Mouse (Mus musculus) midbrain, postnatal 0 days (tissue): ENCODE measurements around the gene Pcbp4. TPM values are rescaled to one million over a fixed set of nuclear protein-coding genes. Genes with fewer than 3 reads are reported as not detected.
A peak's percentile ranks its signal among the peaks of the same experiment; 100 is the strongest.

Source experiments
- ATAC-seq: fragments of 200-750 bp; cut with Nextera tagmentation; 2 replicates; pipeline ENCODE4 v1.8.0; 2017; ENCODE audit warnings: moderate number of reproducible peaks, mild to moderate bottlenecking, moderate TSS enrichment, moderate library complexity; ENCODE audit not compliant: low FRiP score
- DNase-seq: peaks from one replicate; pipeline ENCODE4 v3.0.0-alpha.2; 2015; ENCODE audit warnings: low spot score
- H3K27ac ChIP-seq: fragments of 300-500 bp; sonication (generic); 2 replicates; pipeline ENCODE4 v1.5.1; 2014; ENCODE audit warnings: low read depth, mild to moderate bottlenecking, low read length, mixed read lengths
- H3K27me3 ChIP-seq: fragments of 300-500 bp; sonication (generic); 2 replicates; pipeline ENCODE4 v1.6.1; 2014; ENCODE audit warnings: low read length, control low read depth, mixed read lengths; ENCODE audit not compliant: insufficient read depth
- H3K36me3 ChIP-seq: fragments of 300-500 bp; sonication (generic); 2 replicates; pipeline ENCODE4 v1.6.1; 2014; ENCODE audit warnings: low read length, control low read depth, mixed read lengths; ENCODE audit not compliant: insufficient read depth
- H3K4me1 ChIP-seq: fragments of 300-500 bp; sonication (generic); 2 replicates; pipeline ENCODE4 v1.6.1; 2014; ENCODE audit warnings: mild to moderate bottlenecking, control low read depth, antibody characterized with exemption, low read length, mixed read lengths; ENCODE audit not compliant: insufficient read depth
- H3K4me2 ChIP-seq: fragments of 300-500 bp; sonication (generic); 2 replicates; pipeline ENCODE4 v1.6.1; 2014; ENCODE audit warnings: low read depth, mild to moderate bottlenecking, low read length, mixed read lengths; ENCODE audit not compliant: poor library complexity, severe bottlenecking
- H3K4me3 ChIP-seq: fragments of 300-500 bp; sonication (generic); 2 replicates; pipeline ENCODE4 v1.5.1; 2014; ENCODE audit warnings: low read depth, mild to moderate bottlenecking, low read length, moderate library complexity
- H3K9ac ChIP-seq: fragments of 300-500 bp; sonication (generic); replicated peaks from 2 replicates; pipeline ENCODE4 v1.6.1; 2014; ENCODE audit warnings: mild to moderate bottlenecking, low read length, moderate library complexity, mixed read lengths; ENCODE audit not compliant: poor library complexity, severe bottlenecking
- H3K9me3 ChIP-seq: fragments of 300-500 bp; sonication (generic); 2 replicates; pipeline ENCODE4 v1.6.1; 2016; ENCODE audit warnings: low read length, control low read depth
- CTCF ChIP-seq: IDR thresholded peaks from 2 replicates; pipeline ENCODE4 v1.5.1; 2016; ENCODE audit warnings: antibody characterized with exemption, mild to moderate bottlenecking
- WGBS: fragments of 180-500 bp; shearing (Covaris S2); extraction: QIAGEN DNeasy Blood & Tissue Kit; methylation state at CpG from one replicate; pipeline ENCODE4 v1.1.7; 2014; 5-methylcytosine and 5-hydroxymethylcytosine counted together
- polyA plus RNA-seq: library from polyadenylated mRNA; unstranded; fragments of >200 nt; fragmentation: Nextera tagmentation; extraction: Ambion mirVana; gene quantifications from 2 replicates; pipeline ENCODE4 v1.2.1, GENCODE M21; 2015
- total RNA-seq: library from RNA; depleted of rRNA; stranded (reverse); fragments of >200 nt; gene quantifications from 2 replicates; pipeline ENCODE4 v1.2.3, GENCODE M21; 2014

Pcbp4 gene
- total and polyA plus RNA-seq, 2 experiments from 2014 or later, result 242 to 543 TPM

GRCm38 (mm10) chr9:106476924-106477484 is 23.9 kb downstream of the Pcbp4 start, which contains the start of gene Parp3:
TSS of gene Parp3 (minus strand) at chr9:106476949.
- Histone ChIP-seq H3K9me3 (no peaks in the 10 kb centered on the region), H3K27me3 (no peaks in the 10 kb centered on the region), H3K4me3 (peak within 1 kb of the TSS; percentile 58), H3K4me1 (peaks cover 5% of the 10 kb centered on the region; the same call in 1 of the 2 replicates), H3K9ac (peak within 1 kb of the TSS; percentile 62), H3K27ac (peak within 1 kb of the TSS; percentile 21), H3K36me3 (peaks cover 12% of the 10 kb centered on the region), H3K4me2 (peak within 1 kb of the TSS; percentile 61)
- peak; percentile 99 for TF ChIP-seq CTCF
- WGBS, result under 1% methylated on average over 41 of the region's 41 CpGs
- ATAC-seq, result peak; percentile 98
- peak; percentile 100 for DNase-seq

GRCm38 (mm10) chr9:106477649-106478048 is 24.6 kb downstream of the Pcbp4 start:
- Histone ChIP-seq H3K9me3 (no peaks in the 10 kb centered on the region), H3K36me3 (peaks cover 14% of the 10 kb centered on the region), H3K4me2 (peak overlapping the region; percentile 61), H3K4me3 (peak overlapping the region; percentile 58), H3K27me3 (no peaks in the 10 kb centered on the region), H3K27ac (0 out of 2 replicates have a peak overlapping the region, but pooled peaks have one; percentile 21), H3K4me1 (peaks cover 5% of the 10 kb centered on the region; the same call in 1 of the 2 replicates), H3K9ac (peak overlapping the region; percentile 62)
- DNase-seq (no peak), ATAC-seq (no peak)
- no peak for TF ChIP-seq CTCF
- WGBS, result 6% methylated on average over 16 of the region's 16 CpGs

- TF ChIP-seq CTCF, result no peak
- DNase-seq, result no peak
- Histone ChIP-seq H3K4me2 (peak overlapping the region; percentile 61), H3K4me1 (peaks cover 5% of the 10 kb centered on the region; the same call in 1 of the 2 replicates), H3K4me3 (peak overlapping the region; percentile 58), H3K27ac (no peak overlapping the region), H3K9ac (peak overlapping the region; percentile 62; the same call in 1 of the 2 replicates), H3K36me3 (peaks cover 19% of the 10 kb centered on the region), H3K9me3 (no peaks in the 10 kb centered on the region), H3K27me3 (no peaks in the 10 kb centered on the region)
- 85% methylated on average over 9 of the region's 9 CpGs for WGBS
- no peak for ATAC-seq
These were observed 25.0 kb downstream of the Pcbp4 start for GRCm38 (mm10) chr9:106478101-106478500.

GRCm38 (mm10) chr9:106480541-106480940 is 27.4 kb downstream of the Pcbp4 start:
- 97% methylated on average over 7 of the region's 7 CpGs for WGBS
- Histone ChIP-seq H3K27ac (no peak overlapping the region), H3K4me2 (no peak overlapping the region), H3K27me3 (no peaks in the 10 kb centered on the region), H3K36me3 (peaks cover 41% of the 10 kb centered on the region), H3K4me1 (peaks cover 5% of the 10 kb centered on the region; the same call in 1 of the 2 replicates), H3K9me3 (no peaks in the 10 kb centered on the region), H3K4me3 (no peak overlapping the region), H3K9ac (no peak overlapping the region)
- TF ChIP-seq CTCF, result no peak
- DNase-seq (no peak), ATAC-seq (no peak)

- WGBS, result 98% methylated on average over 15 of the region's 15 CpGs
- Histone ChIP-seq H3K27me3 (no peaks in the 10 kb centered on the region), H3K9ac (no peak overlapping the region), H3K27ac (no peak overlapping the region), H3K36me3 (peaks cover 44% of the 10 kb centered on the region), H3K4me1 (peaks cover 5% of the 10 kb centered on the region; the same call in 1 of the 2 replicates), H3K4me3 (no peak overlapping the region), H3K4me2 (no peak overlapping the region), H3K9me3 (no peaks in the 10 kb centered on the region)
- ATAC-seq (no peak), DNase-seq (no peak)
- no peak for TF ChIP-seq CTCF
These were observed 28.0 kb downstream of the Pcbp4 start for GRCm38 (mm10) chr9:106481075-106481474.

- H3K4me3 ChIP-seq, result no peak overlapping the region
- no peak overlapping the region for H3K27ac ChIP-seq
- H3K9me3 ChIP-seq, result no peaks in the 10 kb centered on the region
- no peaks in the 10 kb centered on the region for H3K27me3 ChIP-seq
- 95% methylated on average over 13 of the region's 13 CpGs for WGBS
- no peak overlapping the region for H3K9ac ChIP-seq
- no peak for TF ChIP-seq CTCF
- DNase-seq (no peak), ATAC-seq (no peak)
- H3K4me2 ChIP-seq, result no peak overlapping the region
- H3K4me1 ChIP-seq, result peaks cover 5% of the 10 kb centered on the region; the same call in 1 of the 2 replicates
- H3K36me3 ChIP-seq, result peaks cover 44% of the 10 kb centered on the region
These were observed 28.6 kb downstream of the Pcbp4 start for GRCm38 (mm10) chr9:106481676-106482075.
